ENCODE assay signal across 16 mouse cellular contexts in the genomic region with DNA sequence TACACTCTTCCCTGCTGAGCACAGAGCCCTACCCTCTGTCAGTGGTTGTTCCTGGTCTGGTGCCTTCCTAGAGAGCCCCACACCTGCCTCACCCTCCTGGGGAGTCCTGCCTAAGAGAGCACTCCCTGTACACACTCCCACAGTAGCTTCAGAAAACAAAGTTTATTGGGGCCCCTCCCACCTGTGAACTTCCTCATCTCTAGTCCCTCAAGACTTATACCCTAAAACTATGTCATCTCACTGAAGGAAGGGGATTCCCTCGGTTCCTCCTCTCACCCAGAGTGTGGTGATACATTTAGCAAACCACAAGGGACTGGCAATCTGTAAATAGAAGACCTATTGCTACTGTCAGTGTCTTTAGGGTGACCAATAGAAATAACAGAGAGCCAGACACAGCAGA. TPM values are rescaled to one million over a fixed set of nuclear protein-coding genes. Genes with fewer than 3 reads are reported as not detected.
DNase-seq lines count a peak whose midpoint lies in the region; ATAC-seq and TF ChIP-seq lines count a peak whose summit lies in the region.
"Had no signal": no experiment of that assay in that cellular context is flagged by ENCODE, and none has a peak within 500 bp of the region (broad histone marks: within the 10 kb centered on the region; RNA-seq: fewer than 3 reads in every experiment).

No protein-coding gene starts in this region.

- no peaks in the 10 kb centered on the region for H3K9me3 ChIP-seq in liver, postnatal 0 days (ENCODE audit: low read length)
- no peaks in the 10 kb centered on the region for H3K9me3 ChIP-seq in stomach, embryonic 15.5 days
- H3K9me3 ChIP-seq: embryonic facial prominence, embryonic 13.5 days; midbrain, embryonic 15.5 days had no signal

- H3K4me2 ChIP-seq in liver, postnatal 0 days (ENCODE audit: low read depth, low read length), result no peak overlapping the region
- no peak overlapping the region for H3K4me2 ChIP-seq in stomach, embryonic 15.5 days
- H3K4me2 ChIP-seq: embryonic facial prominence, embryonic 13.5 days; midbrain, embryonic 15.5 days had no signal

- peak overlapping the region; percentile 75; the same call in 1 of the 2 replicates for H3K27ac ChIP-seq in bone marrow, adult 2 months (ENCODE audit: control insufficient read depth, insufficient read depth, low read depth, low read length, poor library complexity)
- no peak overlapping the region for H3K27ac ChIP-seq in liver, postnatal 0 days (ENCODE audit: low read depth)
- peak overlapping the region; percentile 5; the same call in 1 of the 2 replicates for H3K27ac ChIP-seq in stomach, embryonic 15.5 days
- H3K27ac ChIP-seq in layer of hippocampus, adult 2 months, result no peak overlapping the region
- H3K27ac ChIP-seq: embryonic facial prominence, embryonic 13.5 days; midbrain, embryonic 15.5 days had no signal

- TF ChIP-seq CTCF in bone marrow, adult 2 months (IDR thresholded peaks at IDR 0.05; ENCODE audit: control insufficient read depth, insufficient read depth, low read length), result no peak
- TF ChIP-seq CTCF in liver, postnatal 0 days (IDR thresholded peaks at IDR 0.05; ENCODE audit: low read depth), result no peak
- TF ChIP-seq CTCF in layer of hippocampus, adult 2 months (conservative IDR thresholded peaks at IDR 0.05), result no peak

- H3K4me1 ChIP-seq in bone marrow, adult 2 months (ENCODE audit: control insufficient read depth, insufficient read depth, low read length), result peaks cover 9% of the 10 kb centered on the region
- peaks cover 11% of the 10 kb centered on the region for H3K4me1 ChIP-seq in liver, postnatal 0 days (ENCODE audit: insufficient read depth)
- peaks cover 5% of the 10 kb centered on the region; the same call in 1 of the 2 replicates for H3K4me1 ChIP-seq in stomach, embryonic 15.5 days
- H3K4me1 ChIP-seq: midbrain, embryonic 15.5 days had no signal

- H3K27me3 ChIP-seq in liver, postnatal 0 days (ENCODE audit: insufficient read depth, low read length), result no peaks in the 10 kb centered on the region
- H3K27me3 ChIP-seq in stomach, embryonic 15.5 days (replicated peaks), result no peaks in the 10 kb centered on the region
- H3K27me3 ChIP-seq: embryonic facial prominence, embryonic 13.5 days; midbrain, embryonic 15.5 days had no signal

- no peaks in the 10 kb centered on the region for H3K36me3 ChIP-seq in liver, postnatal 0 days (replicated peaks; ENCODE audit: insufficient read depth, low read length)
- no peaks in the 10 kb centered on the region for H3K36me3 ChIP-seq in stomach, embryonic 15.5 days
- H3K36me3 ChIP-seq: embryonic facial prominence, embryonic 13.5 days; midbrain, embryonic 15.5 days had no signal

- no peak for TF ChIP-seq EP300 in liver, postnatal 0 days (IDR thresholded peaks at IDR 0.05; ENCODE audit: low read depth)

- WGBS in bone marrow, adult 2 months, result 2% methylated on average over 1 of the region's 1 CpGs
- 47% methylated on average over 1 of the region's 1 CpGs for WGBS in liver, postnatal 0 days (ENCODE audit: insufficient replicate concordance)
- WGBS in stomach, embryonic 15.5 days, result 50% methylated on average over 1 of the region's 1 CpGs

- TF ChIP-seq POLR2A in bone marrow, adult 2 months (IDR thresholded peaks at IDR 0.05; ENCODE audit: borderline replicate concordance, control insufficient read depth, low read depth, low read length), result no peak

- H3K4me3 ChIP-seq in bone marrow, adult 2 months (replicated peaks; ENCODE audit: control insufficient read depth, low read depth, low read length), result no peak overlapping the region
- H3K4me3 ChIP-seq in liver, postnatal 0 days (ENCODE audit: low read depth, low read length), result no peak overlapping the region
- H3K4me3 ChIP-seq in stomach, embryonic 15.5 days (replicated peaks), result no peak overlapping the region
- no peak overlapping the region for H3K4me3 ChIP-seq in layer of hippocampus, adult 2 months
- H3K4me3 ChIP-seq: embryonic facial prominence, embryonic 13.5 days; midbrain, embryonic 15.5 days had no signal

- peak; percentile 61 for DNase-seq in lung, postnatal 25 days (ENCODE audit: low spot score)
- DNase-seq in lung, postnatal 14 days, result no peak
- no peak for DNase-seq in liver, postnatal 0 days
- DNase-seq in layer of hippocampus, adult 9-10 months (ENCODE audit: low spot score), result no peak
- no peak for DNase-seq in layer of hippocampus, adult 2 months (ENCODE audit: low spot score in 2 of 2)
- no peak for DNase-seq in kidney, postnatal 25 days
- DNase-seq: cerebellum, adult 8-10 months; heart, postnatal 14 days; kidney, adult 11 months; lung, adult 2 months; thymus, postnatal 36 days had no signal

- ATAC-seq in liver, postnatal 0 days, result peak; percentile 41
- no peak for ATAC-seq in stomach, embryonic 15.5 days (ENCODE audit: insufficient read depth, low FRiP score, low read depth)
- ATAC-seq: forebrain, embryonic 16.5 days; midbrain, embryonic 15.5 days had no signal

- no peak overlapping the region for H3K9ac ChIP-seq in liver, postnatal 0 days (replicated peaks)
- H3K9ac ChIP-seq in stomach, embryonic 15.5 days, result no peak overlapping the region
- H3K9ac ChIP-seq: embryonic facial prominence, embryonic 13.5 days; midbrain, embryonic 15.5 days had no signal

RNA-seq across cellular contexts. Expression of a gene that starts 33.6 kb away (rescaled TPM):
- 71.7 and 82.0 TPM in 2 replicates for polyA plus RNA-seq in bone marrow, adult 2 months (2011; ENCODE audit: insufficient read depth, insufficient read length, low replicate concordance, missing spikeins)
- polyA plus RNA-seq in liver, postnatal 0 days (2015; fragmentation: Nextera tagmentation; extraction: Ambion mirVana), result 32.0 and 34.8 TPM in 2 replicates
- polyA plus RNA-seq in stomach, embryonic 15.5 days (2015; fragmentation: Nextera tagmentation; extraction: Ambion mirVana), result 223 and 228 TPM in 2 replicates
- total RNA-seq in layer of hippocampus, adult 2 months (2021), result 10 to 100 TPM; 48.0 to 51.1 TPM

Comparison
In these comparisons a context has a peak if more than half of its experiments do, and no peak if none do; other contexts are left out.
1. H3K27ac ChIP-seq: peak in bone marrow, adult 2 months (single experiment) and stomach, embryonic 15.5 days (single experiment); none in liver, postnatal 0 days (single experiment) and layer of hippocampus, adult 2 months (single experiment).